Mouse (Mus musculus): ENCODE measurements around the gene Crmp1.

The Crmp1 gene

DNA sequence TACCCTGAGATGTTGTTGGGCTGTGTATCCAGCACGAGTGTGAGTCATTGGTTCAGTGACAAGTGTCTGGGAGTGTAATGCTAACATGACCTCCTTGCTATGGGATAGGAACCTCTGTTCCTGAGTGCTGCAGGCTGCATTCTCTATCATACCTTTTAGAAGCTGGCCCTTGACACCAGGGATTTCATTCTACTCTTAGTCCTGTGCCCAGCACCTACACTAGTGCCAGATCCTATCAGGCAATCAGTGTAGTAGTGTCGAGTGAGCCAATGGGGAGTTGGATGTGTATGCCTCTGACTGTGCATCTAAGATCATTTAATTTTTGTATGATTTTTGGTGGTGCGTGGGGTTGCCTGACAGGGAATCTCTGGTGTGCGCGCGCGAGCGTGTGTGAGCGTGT lies 516 bp upstream of the Crmp1 start:
- DNase-seq (ENCODE audit: low read depth) = no peak

DNA sequence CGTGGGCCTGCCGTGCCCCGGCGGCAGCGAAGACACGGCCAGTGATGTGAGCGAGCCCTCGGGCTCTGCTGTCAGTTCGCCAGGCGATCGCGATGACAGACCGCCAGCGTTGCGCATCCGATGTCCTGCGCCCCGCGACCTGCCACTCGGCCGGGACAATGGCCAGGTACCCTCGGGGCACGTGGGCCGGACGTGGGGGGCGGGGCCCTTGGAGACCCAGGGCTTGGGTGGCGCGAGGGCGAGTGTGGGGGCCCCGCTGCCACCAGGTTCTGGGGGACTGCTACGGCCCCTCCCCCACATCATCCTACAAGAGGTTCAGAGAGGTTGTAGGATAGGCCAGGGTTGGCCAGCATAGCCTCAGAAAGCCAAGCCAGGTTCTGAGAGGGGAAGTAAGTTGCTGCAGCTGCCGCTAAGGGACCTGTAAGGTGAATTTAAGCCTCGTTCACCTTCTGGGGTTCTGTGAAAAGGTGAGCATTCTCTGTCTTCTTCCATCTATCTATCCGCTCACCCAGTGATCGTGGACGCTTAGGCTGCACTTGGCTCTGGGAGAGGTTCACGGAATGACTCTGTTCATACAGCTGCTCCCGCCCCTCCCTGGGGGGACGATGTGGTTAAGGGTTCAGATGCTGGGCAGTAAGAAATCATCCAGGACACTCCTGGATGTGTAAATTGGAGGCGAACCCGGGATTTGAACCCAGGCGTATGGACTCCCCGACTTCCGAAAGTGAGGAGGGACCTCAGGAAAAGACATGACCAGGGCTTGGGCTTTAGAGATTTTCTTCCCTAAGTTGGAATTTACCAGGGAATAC lies 824 bp downstream of the Crmp1 start:
- DNase-seq (ENCODE audit: low read depth) = no peak

DNA sequence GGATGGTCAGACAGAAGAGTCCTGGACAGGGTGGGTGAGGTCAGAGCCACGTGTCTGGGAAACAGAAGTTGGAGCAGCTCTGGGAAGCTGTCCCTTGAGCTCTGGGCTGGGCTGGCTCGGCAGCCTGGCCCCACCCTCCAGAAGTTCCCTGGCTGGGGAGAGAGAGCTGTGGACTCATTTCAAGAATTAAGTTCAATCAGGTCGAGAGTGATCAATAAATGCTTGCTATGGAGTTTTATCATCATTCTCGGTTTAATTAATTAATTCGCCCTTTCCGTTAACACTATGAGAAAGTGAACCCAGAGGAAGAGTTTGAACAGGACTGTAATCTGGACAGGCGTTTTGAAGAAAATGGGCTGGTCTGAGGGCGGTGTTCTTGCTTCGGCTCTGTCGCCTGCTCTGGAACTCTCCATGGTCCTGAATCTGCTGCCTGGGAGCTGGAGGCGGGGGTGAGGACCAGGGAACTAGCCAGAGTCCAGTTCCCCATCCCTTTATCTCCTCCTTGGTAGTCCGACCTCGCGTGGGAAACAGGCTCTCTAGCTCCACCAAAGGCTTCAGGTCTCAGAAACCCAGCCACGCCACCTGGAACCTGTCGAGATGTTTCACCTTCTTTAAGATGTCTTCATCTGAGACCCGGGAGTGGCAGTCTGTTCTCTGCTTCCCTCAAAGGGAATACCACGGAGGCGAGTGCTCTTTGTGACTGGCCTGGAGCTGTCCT lies 1.6 kb downstream of the Crmp1 start:
- no peak for DNase-seq (ENCODE audit: low read depth)

DNA sequence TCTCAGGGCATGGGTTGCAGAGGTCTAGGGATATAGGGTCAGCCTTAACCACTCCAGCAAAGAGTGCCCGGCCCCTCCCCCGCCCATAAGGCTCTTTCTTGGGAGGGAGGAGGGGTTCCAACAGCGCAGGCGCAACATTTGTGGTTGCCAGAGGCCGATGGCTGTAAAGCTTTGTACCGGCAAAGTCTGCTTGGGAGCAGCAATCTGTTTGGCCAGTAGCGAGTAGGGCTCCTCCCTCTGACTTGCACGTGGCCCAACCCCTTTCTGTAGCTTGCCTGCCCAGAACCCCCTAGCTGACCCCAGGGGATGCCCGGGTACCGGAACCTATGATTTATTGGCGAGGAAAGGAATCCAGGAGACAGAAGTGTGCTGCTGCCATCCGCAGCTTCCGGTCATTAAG lies 2.4 kb downstream of the Crmp1 start:
- DNase-seq (ENCODE audit: low read depth) = no peak

GRCm38 (mm10) chr5:37244666-37245242 lies 3.0 kb downstream of the Crmp1 start:
- no peak for DNase-seq (ENCODE audit: low read depth)

DNA sequence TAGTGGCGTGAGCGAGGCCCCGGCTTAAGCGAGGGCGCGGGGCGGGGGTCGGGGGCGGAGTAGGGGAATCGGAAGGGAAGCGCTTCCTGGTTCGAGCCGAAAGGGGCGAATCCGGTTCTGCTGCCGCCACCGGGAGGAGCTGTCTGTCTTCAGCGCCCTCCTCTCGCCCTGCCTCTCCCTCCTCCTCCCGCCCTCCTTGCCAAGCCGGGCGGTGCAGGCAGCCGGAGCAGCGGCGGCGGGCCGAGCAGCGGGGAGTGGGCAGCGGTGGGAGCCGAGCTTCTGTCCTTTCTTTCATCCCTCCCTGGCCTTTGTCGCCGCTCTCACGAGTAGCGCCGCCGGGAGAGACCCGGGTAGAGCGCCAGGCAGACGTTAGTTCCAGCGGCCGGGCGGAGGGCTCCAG lies 3.9 kb downstream of the Crmp1 start:
- DNase-seq (ENCODE audit: low read depth) = no peak

- no peak for DNase-seq (ENCODE audit: low read depth)
These were observed 4.6 kb downstream of the Crmp1 start for GRCm38 (mm10) chr5:37246138-37246910.

DNA sequence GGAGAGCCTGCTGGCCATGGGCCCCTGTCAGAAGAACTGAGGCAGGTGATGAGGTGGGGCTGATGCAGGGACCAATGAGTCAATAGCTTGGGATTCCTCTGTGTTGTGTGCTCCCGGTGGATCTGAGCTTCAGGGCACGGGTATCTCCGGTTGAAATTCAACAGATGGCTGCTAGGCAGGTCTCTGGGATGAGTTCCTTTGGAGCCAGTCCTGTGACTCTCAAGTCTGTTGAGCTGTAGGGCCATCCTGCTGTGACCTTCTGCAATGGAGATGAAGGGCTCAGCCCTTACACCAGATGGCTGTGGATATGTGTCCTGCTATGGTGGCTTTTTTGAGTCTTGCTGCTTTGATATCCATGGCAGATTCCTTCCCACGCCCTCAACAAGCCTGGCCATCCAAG lies 5.7 kb downstream of the Crmp1 start:
- no peak for DNase-seq (ENCODE audit: low read depth)

DNA sequence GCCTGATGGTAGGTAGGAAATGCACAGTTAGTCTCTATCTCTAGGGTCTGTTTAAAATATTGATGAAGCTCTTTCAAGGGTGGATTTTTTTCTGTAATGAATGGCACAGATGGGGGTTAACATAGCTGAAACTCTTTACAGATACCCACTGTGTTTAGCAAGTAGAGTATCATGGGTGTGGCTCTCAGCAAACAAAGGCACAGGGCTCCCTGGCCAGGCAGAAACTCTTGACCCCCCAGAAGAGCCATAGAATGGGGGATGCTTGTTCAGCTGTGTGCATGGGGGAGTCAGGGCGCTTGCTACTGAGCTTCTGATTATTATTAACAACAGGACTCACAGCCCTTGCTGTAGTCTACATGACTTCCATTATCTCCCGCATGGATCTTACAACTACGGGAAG lies 7.1 kb downstream of the Crmp1 start:
- DNase-seq (ENCODE audit: low read depth) = no peak

DNA sequence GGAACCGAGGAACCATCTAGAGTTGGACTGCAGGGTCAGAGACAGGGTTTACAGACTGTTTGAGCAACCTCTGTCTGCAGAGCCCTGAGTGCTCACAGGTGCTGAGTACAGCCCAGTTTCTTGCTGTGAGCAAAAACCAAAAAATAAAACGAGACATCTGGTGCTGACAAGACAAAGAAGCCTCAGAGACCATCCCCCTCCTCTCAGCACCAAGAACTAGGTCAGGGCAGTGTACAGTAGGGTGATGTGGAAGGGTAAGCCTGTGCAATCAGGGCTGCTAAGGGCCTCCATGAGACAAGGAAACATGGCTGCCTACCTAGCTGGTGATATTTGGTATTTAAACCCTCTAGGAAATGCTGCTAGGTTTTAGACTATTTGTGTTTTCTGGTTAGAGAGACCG lies 9.9 kb downstream of the Crmp1 start:
- DNase-seq (ENCODE audit: low read depth) = no peak

DNA sequence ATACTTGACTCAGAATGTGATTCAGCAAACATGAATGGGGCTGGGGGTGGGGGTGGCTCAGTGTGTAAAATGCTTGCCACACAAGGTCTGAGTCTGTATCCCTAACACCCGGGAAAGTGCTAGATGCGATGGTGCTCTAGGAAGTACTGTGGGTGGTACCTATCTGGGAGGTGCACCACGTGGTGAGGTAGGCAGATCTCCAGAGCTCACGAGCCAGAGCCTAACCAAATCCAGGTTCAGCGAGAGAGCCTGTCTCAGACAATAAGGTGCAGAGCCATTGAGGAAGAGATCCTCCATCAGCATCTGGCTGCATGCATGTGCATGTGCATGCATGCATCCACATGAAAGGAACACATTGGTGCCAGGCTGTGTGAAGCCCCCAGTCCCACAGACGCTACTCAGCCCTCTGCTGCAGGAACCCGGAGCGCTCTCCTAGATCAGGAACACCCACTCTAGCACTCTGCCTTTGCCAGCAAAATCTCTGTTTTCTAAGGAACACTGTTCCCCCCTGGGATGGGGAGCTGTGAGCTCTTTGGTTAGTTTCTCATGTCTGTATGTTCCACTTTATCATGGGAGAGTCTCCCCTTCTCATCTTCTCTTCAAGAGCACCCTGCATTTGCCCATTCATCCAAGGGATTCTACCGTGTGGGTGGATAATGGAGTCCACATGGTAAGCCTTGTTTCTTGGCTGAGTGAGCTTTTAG lies 10.5 kb downstream of the Crmp1 start:
- DNase-seq (ENCODE audit: low read depth) = no peak

DNA sequence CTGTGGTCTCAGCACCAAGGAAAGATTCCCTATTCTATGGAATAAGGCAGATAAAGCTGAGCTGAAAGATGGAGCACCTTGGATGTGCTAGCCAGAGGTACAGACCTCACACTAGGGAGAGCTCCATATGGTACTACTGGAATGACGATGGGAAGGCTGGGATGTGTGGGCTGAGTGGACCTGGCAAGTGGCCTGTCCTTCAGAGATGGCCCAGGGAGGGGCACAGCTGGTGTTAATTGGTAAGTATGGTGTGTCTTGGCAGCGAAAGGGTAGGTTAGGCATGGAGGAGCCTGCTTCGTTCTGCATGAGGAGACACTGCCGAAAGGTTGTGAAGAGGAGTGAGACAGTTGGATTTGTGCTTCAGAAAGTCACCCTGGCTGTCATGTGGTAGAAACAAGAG lies 12.8 kb downstream of the Crmp1 start:
- DNase-seq (ENCODE audit: low read depth) = no peak

DNA sequence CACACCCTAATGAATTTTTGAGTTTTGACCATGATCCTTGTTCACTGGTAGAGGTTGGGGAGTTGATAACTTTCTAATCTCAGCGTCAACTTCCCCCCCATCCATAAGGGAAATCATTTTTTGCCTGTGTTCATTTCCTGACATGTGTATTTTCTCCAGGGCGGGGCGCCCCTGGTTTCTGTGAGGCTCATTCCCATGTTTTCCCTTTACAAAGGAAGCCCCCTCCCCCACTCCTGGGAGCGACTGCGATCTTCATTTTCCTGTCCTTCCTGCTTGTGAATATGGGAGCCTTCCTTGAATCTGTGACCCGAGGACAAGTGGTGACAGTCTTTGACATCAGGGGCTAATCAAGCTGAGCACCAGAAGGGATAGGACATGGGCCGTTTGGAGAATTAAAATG lies 15.1 kb downstream of the Crmp1 start:
- no peak for DNase-seq (ENCODE audit: low read depth)

DNA sequence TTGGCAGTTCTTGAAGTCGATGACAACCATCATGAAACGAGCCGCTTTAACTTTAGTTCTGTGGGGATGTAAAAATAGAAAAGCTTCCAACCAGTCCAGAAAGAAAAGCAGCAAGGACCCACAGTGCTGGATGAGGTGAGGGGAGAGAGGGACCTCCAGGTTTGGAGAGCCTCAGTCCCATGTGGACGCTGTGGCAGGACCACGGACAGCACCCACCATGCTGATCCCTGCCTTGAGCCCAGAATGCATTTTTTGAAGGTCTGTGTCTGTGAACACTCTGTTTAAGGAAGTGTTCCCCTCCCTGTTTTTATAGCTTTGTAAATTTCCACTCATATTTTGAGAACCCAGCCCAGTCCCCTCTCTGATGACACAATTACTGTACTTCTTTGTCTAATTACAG lies 15.5 kb downstream of the Crmp1 start:
- DNase-seq (ENCODE audit: low read depth) = no peak

DNA sequence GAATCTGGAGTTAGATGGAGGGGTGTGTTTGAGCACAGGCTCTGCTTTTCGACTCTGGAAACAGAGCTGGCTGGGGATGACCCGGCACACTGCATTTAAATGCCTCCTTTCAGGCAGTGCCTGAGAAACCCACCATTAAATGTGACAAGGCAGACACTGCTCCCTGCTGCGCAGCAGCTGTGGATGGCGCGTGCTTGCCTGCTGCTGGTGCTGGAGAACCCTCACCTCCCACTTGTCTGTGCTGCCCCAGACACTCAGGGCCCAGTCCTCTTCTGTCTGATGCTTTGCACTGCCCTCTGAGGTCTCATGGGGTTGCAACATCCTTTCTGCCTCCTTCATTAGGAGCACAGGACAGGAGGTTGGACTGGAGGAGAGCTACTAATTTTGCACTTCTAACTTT lies 20.0 kb downstream of the Crmp1 start:
- DNase-seq (ENCODE audit: low read depth) = no peak

DNA sequence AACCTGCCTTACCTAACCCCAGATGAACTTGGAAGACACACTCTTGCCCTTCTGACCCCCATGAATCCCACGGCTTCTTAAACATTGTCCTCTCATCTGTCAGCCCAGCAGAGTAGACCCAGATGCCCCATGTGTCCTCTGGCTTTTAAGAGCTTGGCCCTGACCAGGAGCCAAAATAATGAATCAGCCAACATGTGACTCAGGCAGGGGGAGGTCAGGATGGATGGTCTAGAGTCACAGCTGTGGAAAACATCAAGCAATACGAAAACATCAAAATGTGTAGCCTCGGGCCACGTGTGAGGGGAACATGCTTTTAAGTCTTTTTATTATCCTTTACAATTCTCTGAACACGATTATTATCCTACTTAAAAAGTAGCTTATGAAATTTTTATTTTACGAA lies 22.1 kb downstream of the Crmp1 start:
- DNase-seq (ENCODE audit: low read depth) = no peak

- DNase-seq (ENCODE audit: low read depth) = no peak
These were observed 39.3 kb downstream of the Crmp1 start for GRCm38 (mm10) chr5:37281021-37281420.

GRCm38 (mm10) chr5:37288374-37288773 lies 46.6 kb downstream of the Crmp1 start:
- DNase-seq (ENCODE audit: low read depth) = no peak

GRCm38 (mm10) chr5:37289236-37289635 lies 47.5 kb downstream of the Crmp1 start:
- peak; percentile 5 for DNase-seq (ENCODE audit: low read depth)

- DNase-seq (ENCODE audit: low read depth) = no peak
These were observed 49.2 kb downstream of the Crmp1 start for GRCm38 (mm10) chr5:37290983-37291382.

- no peak for DNase-seq (ENCODE audit: low read depth)
These were observed 55.0 kb downstream of the Crmp1 start for GRCm38 (mm10) chr5:37296717-37297116.

DNA sequence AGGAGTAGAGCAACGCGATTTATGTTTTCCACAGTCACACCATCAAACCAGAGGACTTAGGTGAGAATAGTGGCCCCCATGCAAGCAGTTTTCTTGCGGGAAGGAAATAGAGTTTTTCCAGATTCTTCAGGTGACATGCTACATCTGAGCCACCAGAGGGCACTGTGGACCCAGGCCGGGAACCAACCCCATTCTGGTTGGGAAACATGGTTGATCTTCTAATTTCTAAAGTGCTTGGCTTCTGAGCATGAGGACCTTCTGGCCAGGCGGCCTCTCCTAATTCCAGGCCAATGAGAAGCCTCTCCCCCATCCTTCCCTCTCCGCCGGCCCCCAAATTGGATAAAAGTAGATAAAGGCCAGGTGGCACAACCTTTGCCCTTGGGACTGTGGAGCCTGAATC lies 56.6 kb downstream of the Crmp1 start:
- peak; percentile 14 for DNase-seq (ENCODE audit: low read depth)

Data from fibroblast of lung, adult 2 months (primary cell).